Mouse (Mus musculus) neural tube, embryonic 14.5 days (tissue): ENCODE results near the gene Napsa. TPM values are rescaled to one million over a fixed set of nuclear protein-coding genes. Genes with fewer than 3 reads are reported as not detected.

Source experiments
- ATAC-seq: fragments of 200-750 bp; cut with Nextera tagmentation; 2 replicates; pipeline ENCODE4 v1.8.0; 2017; ENCODE audit warnings: low read depth, mild to moderate bottlenecking, moderate TSS enrichment, moderate library complexity
- H3K27ac ChIP-seq: fragments of 300-500 bp; sonication (generic); 2 replicates; pipeline ENCODE4 v1.5.1; 2014; ENCODE audit warnings: low read depth, mild to moderate bottlenecking, control low read depth, low read length, moderate library complexity, mixed read lengths
- H3K27me3 ChIP-seq: fragments of 300-500 bp; sonication (generic); 2 replicates; pipeline ENCODE4 v1.6.1; 2014; ENCODE audit warnings: low read length; ENCODE audit not compliant: control insufficient read depth, insufficient read depth
- H3K36me3 ChIP-seq: fragments of 300-500 bp; sonication (generic); 2 replicates; pipeline ENCODE4 v1.6.1; 2014; ENCODE audit warnings: low read length, mixed read lengths; ENCODE audit not compliant: control insufficient read depth, insufficient read depth
- H3K4me1 ChIP-seq: fragments of 300-500 bp; sonication (generic); 2 replicates; pipeline ENCODE4 v1.6.1; 2014; ENCODE audit warnings: low read length; ENCODE audit not compliant: control insufficient read depth, insufficient read depth
- H3K4me2 ChIP-seq: fragments of 300-500 bp; sonication (generic); 2 replicates; pipeline ENCODE4 v1.6.1; 2014; ENCODE audit warnings: mild to moderate bottlenecking, low read depth, low read length, control low read depth
- H3K4me3 ChIP-seq: fragments of 300-500 bp; sonication (generic); 2 replicates; pipeline ENCODE4 v1.5.1; 2014; ENCODE audit warnings: low read depth, low read length, control low read depth, mixed read lengths
- H3K9ac ChIP-seq: fragments of 300-500 bp; sonication (generic); replicated peaks from 2 replicates; pipeline ENCODE4 v1.6.1; 2014; ENCODE audit warnings: low read depth, mild to moderate bottlenecking, control low read depth, low read length, mixed read lengths
- H3K9me3 ChIP-seq: fragments of 300-500 bp; sonication (generic); 2 replicates; pipeline ENCODE4 v1.6.1; 2016; ENCODE audit warnings: low read length; ENCODE audit not compliant: control insufficient read depth
- WGBS: fragments of 180-500 bp; shearing (Covaris S2); extraction: QIAGEN DNeasy Blood & Tissue Kit; methylation state at CpG from one replicate; pipeline ENCODE4 v1.1.7; 2014; 5-methylcytosine and 5-hydroxymethylcytosine counted together
- polyA plus RNA-seq: library from polyadenylated mRNA; unstranded; fragments of >200 nt; fragmentation: Nextera tagmentation; extraction: Ambion mirVana; gene quantifications from 2 replicates; pipeline ENCODE4 v1.2.1, GENCODE M21; 2014

The Napsa gene
- polyA plus RNA-seq, 1 experiment from 2014 or later, result 0.82 TPM

DNA sequence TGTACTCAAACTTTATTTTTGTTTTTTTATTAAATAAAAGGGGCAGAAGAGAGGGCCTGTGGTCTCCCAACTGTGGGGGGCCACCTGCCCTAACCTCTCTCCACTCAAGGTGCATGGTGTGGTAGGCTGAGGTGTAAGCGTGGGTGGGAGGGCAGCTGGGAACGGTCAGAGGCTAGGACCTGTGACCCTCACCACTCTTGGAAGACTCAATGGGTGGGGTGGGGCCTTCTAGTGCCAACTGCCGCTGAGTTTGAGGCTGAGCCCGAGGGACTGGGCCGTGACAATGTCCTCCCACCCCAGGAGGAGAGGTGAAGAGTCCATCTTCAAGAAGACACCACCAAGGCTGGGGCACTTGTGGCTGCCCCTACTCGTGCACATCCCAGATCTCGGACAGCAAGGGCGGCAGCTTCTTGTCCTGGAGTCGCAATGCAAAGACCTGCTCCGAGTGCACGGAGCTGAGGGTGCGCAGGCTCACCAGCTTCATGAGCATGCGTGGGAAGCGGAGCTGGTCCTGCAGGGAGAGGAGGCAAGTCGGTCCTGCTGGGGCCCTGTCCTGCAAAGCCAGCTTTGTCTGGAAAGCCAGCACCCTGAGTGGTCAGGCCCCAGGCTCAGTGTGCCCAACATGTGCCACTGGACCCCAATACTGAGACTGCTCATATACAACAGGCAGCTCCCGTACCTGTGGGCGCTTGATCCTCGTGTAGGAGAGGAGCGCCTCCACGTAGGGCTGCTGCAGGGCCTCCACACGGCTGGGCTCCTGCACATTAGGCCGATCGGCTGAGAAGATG, 22.4 kb upstream of the Napsa start:
- no peak for ATAC-seq
- H3K36me3 ChIP-seq, result peaks cover 11% of the 10 kb centered on the region; the same call in 1 of the 2 replicates
- H3K4me1 ChIP-seq, result peaks cover 16% of the 10 kb centered on the region
- H3K27me3 ChIP-seq, result no peaks in the 10 kb centered on the region
- 95% methylated on average over 23 of the region's 23 CpGs for WGBS
- H3K9ac ChIP-seq, result no peak overlapping the region
- no peak overlapping the region for H3K4me3 ChIP-seq
- H3K9me3 ChIP-seq, result no peaks in the 10 kb centered on the region
- no peak overlapping the region for H3K27ac ChIP-seq
- no peak overlapping the region for H3K4me2 ChIP-seq

DNA sequence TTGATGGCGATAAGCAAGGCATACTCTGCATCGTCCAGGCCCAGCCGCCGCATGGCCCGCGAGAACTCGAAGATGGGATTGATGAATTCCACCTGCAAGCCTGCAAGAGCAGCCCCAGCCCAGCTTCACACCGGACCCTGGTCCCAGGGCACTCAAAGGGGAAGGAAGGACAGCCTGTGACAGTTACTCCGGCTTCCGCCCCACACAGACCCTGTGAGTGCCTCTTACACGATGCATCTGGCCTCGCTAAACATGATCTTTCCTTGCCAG, 21.8 kb upstream of the Napsa start:
- H3K27me3 ChIP-seq, result no peaks in the 10 kb centered on the region
- H3K27ac ChIP-seq, result no peak overlapping the region
- H3K4me3 ChIP-seq, result no peak overlapping the region
- ATAC-seq, result no peak
- 96% methylated on average over 12 of the region's 12 CpGs for WGBS
- H3K4me2 ChIP-seq, result no peak overlapping the region
- peaks cover 11% of the 10 kb centered on the region; the same call in 1 of the 2 replicates for H3K36me3 ChIP-seq
- H3K9me3 ChIP-seq, result no peaks in the 10 kb centered on the region
- H3K4me1 ChIP-seq, result peaks cover 16% of the 10 kb centered on the region
- no peak overlapping the region for H3K9ac ChIP-seq

- ATAC-seq, result no peak
- no peaks in the 10 kb centered on the region for H3K9me3 ChIP-seq
- whole genome bisulfite sequencing, result 97% methylated on average over 21 of the region's 21 CpGs
- H3K36me3 ChIP-seq, result peaks cover 11% of the 10 kb centered on the region; the same call in 1 of the 2 replicates
- no peak overlapping the region for H3K9ac ChIP-seq
- H3K27ac ChIP-seq, result no peak overlapping the region
- peaks cover 16% of the 10 kb centered on the region for H3K4me1 ChIP-seq
- H3K4me3 ChIP-seq, result no peak overlapping the region
- H3K27me3 ChIP-seq, result no peaks in the 10 kb centered on the region
- H3K4me2 ChIP-seq, result no peak overlapping the region
These were observed 20.9 kb upstream of the Napsa start for GRCm38 (mm10) chr7:44551301-44551700.

DNA sequence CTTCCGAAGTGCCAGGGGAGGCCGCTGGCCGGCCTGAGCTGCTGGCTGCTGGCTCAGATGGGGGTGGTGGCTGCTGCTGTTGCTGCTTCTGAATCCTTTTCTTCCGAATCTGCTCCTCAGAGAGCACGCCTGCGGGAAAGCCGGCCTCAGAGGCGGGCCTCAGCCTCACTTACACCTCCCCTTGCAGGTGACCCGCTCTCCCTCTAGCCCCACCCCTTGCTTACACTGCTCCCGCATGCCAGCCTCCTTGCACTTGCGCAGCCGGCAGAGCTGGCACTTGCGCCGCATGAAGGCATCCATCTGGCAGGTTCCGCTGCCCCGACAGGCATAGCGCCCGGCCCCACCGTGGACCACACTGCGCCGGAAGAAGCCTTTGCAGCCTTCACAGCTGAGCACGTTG, 20.4 kb upstream of the Napsa start:
- no peak overlapping the region for H3K27ac ChIP-seq
- no peak overlapping the region for H3K9ac ChIP-seq
- no peak overlapping the region for H3K4me3 ChIP-seq
- ATAC-seq, result no peak
- peaks cover 16% of the 10 kb centered on the region for H3K4me1 ChIP-seq
- peaks cover 11% of the 10 kb centered on the region; the same call in 1 of the 2 replicates for H3K36me3 ChIP-seq
- 78% methylated on average over 22 of the region's 22 CpGs for WGBS
- H3K4me2 ChIP-seq, result no peak overlapping the region
- H3K27me3 ChIP-seq, result no peaks in the 10 kb centered on the region
- H3K9me3 ChIP-seq, result no peaks in the 10 kb centered on the region

- peaks cover 16% of the 10 kb centered on the region for H3K4me1 ChIP-seq
- no peak overlapping the region for H3K9ac ChIP-seq
- no peak for ATAC-seq
- 85% methylated on average over 31 of the region's 31 CpGs for WGBS
- no peaks in the 10 kb centered on the region for H3K27me3 ChIP-seq
- H3K4me3 ChIP-seq, result peak overlapping the region; percentile 85
- H3K9me3 ChIP-seq, result no peaks in the 10 kb centered on the region
- H3K27ac ChIP-seq, result no peak overlapping the region
- H3K4me2 ChIP-seq, result peak overlapping the region; percentile 67
- peaks cover 11% of the 10 kb centered on the region; the same call in 1 of the 2 replicates for H3K36me3 ChIP-seq
These were observed 19.9 kb upstream of the Napsa start for GRCm38 (mm10) chr7:44552141-44552908.

DNA sequence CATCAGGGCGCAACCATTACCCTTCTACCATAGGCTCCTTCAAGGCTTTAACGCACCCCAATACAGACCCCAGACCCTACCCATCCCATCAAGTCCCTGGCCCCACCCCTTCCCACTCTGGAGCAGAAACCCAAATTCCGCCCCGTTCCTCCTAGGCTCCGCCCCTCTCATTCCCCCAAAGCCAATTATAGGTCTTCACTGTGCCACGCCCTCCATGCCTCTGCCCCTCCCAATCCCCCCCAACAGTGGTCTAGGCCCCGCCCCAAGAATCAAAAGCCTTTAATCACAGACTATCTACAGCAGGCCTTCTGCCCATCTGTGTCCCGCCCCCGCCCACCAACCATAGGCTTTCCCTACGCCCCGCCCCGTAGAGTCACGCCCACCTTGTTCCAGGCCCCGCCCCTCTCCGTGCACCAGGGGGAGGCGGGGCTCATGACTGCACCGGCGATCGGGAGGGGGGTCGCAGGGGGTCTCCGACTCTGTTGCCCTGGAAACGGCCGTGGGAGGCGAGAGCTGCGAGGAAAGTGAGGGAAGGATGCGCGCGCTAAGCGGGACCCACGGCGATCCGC, 18.9 kb upstream of the Napsa start:
- Histone ChIP-seq H3K4me1 (peaks cover 10% of the 10 kb centered on the region), H3K9me3 (no peaks in the 10 kb centered on the region), H3K4me3 (peak overlapping the region; percentile 85), H3K4me2 (peak overlapping the region; percentile 67), H3K36me3 (peaks cover 11% of the 10 kb centered on the region; the same call in 1 of the 2 replicates), H3K27ac (peak overlapping the region; percentile 87), H3K27me3 (no peaks in the 10 kb centered on the region), H3K9ac (0 out of 2 replicates have a peak overlapping the region, but pooled peaks have one; percentile 32)
- under 1% methylated on average over 32 of the region's 32 CpGs for WGBS
- peak; percentile 70 for ATAC-seq

DNA sequence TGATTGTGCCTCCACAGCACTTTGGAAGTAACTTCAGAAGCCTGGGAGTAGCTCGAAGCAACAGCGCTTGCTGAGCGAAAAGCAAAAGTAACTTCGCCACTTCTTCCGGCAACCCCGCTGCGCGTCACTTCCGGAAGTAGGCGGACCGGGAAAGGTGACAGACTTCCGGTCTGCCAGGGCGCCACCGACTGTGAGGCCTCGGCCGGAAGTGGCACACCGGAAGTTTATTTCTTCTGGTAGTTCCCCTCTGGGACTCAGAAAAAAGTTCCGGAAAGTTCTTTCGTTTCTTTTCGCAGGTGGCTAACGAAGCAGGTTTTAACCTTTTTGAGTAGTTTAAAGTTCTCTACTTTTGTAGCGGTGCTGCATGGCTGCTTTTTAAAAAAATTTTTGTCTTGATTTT, 18.4 kb upstream of the Napsa start, which contains the start of gene Nr1h2:
TSS of gene Nr1h2 (minus strand) at position 126 of the 400 bp plus-strand sequence.
- no peaks in the 10 kb centered on the region for H3K27me3 ChIP-seq
- peaks cover 11% of the 10 kb centered on the region; the same call in 1 of the 2 replicates for H3K36me3 ChIP-seq
- peak within 1 kb of the TSS; percentile 67 for H3K4me2 ChIP-seq
- 0 out of 2 replicates have a peak within 1 kb of the TSS, but pooled peaks have one; percentile 32 for H3K9ac ChIP-seq
- no peaks in the 10 kb centered on the region for H3K9me3 ChIP-seq
- ATAC-seq, result peak; percentile 82
- H3K4me3 ChIP-seq, result peak within 1 kb of the TSS; percentile 85
- peak within 1 kb of the TSS; percentile 87 for H3K27ac ChIP-seq
- H3K4me1 ChIP-seq, result peaks cover 10% of the 10 kb centered on the region
- under 1% methylated on average over 22 of the region's 22 CpGs for WGBS

DNA sequence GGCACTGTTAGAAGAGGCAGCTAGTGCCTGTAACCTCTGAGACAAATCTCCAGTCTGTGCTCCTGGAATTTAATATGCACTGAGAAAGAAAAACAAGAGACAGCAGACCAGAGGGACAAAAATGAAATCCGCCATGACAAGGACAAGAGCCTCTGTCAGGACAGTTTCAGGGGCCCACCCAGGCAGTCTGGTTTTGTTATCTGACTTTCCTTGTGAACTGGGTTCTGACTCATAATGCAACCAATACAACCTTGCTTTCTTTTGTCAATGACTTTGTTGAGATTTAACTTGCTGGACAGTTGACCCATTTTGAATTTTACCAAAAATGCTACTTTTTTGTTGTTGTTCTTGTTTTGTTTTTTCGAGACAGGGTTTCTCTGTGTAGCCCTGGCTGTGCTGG, 14.6 kb upstream of the Napsa start:
- Histone ChIP-seq H3K27me3 (no peaks in the 10 kb centered on the region), H3K36me3 (no peaks in the 10 kb centered on the region), H3K4me2 (no peak overlapping the region), H3K9me3 (no peaks in the 10 kb centered on the region), H3K27ac (no peak overlapping the region), H3K9ac (no peak overlapping the region), H3K4me3 (no peak overlapping the region), H3K4me1 (peaks cover 7% of the 10 kb centered on the region)
- ATAC-seq, result no peak
- 67% methylated on average over 2 of the region's 2 CpGs for WGBS
